Mouse (Mus musculus) kidney, postnatal 0 days (tissue): ENCODE measurements at regions not wholly inside any gene's neighbourhood (a gene's known extent, or its start where the extent isn't known, plus 50 kb on each side); places are given as distances from the start of the nearest gene placed in this dataset.

Experiments
- ATAC-seq: fragments of 200-750 bp; cut with Nextera tagmentation; replicated peaks from 2 replicates; pipeline ENCODE4 v1.8.0; 2017; ENCODE audit warnings: low read depth, moderate number of reproducible peaks, moderate TSS enrichment, moderate library complexity; ENCODE audit not compliant: low FRiP score
- DNase-seq: peaks from one replicate; pipeline ENCODE4 v3.0.0-alpha.2; 2016; ENCODE audit warnings: low spot score
- H3K27ac ChIP-seq: fragments of 300-500 bp; sonication (generic); 2 replicates; pipeline ENCODE4 v1.5.1; 2014; ENCODE audit warnings: mild to moderate bottlenecking
- H3K27me3 ChIP-seq: fragments of 300-500 bp; sonication (generic); 2 replicates; pipeline ENCODE4 v1.6.1; 2014; ENCODE audit warnings: low read length, mixed read lengths; ENCODE audit not compliant: insufficient read depth
- H3K36me3 ChIP-seq: fragments of 300-500 bp; sonication (generic); 2 replicates; pipeline ENCODE4 v1.6.1; 2014; ENCODE audit warnings: low read length, mixed read lengths; ENCODE audit not compliant: insufficient read depth
- H3K4me1 ChIP-seq: fragments of 300-500 bp; sonication (generic); replicated peaks from 2 replicates; pipeline ENCODE4 v1.6.1; 2014; ENCODE audit warnings: antibody characterized with exemption, low read length, mixed read lengths; ENCODE audit not compliant: insufficient read depth
- H3K4me2 ChIP-seq: fragments of 300-500 bp; sonication (generic); 2 replicates; pipeline ENCODE4 v1.6.1; 2014; ENCODE audit warnings: mild to moderate bottlenecking, low read length, moderate library complexity, mixed read lengths
- H3K4me3 ChIP-seq: fragments of 300-500 bp; sonication (generic); replicated peaks from 2 replicates; pipeline ENCODE4 v1.5.1; 2014; ENCODE audit warnings: low read depth, low read length
- H3K9ac ChIP-seq: fragments of 300-500 bp; sonication (generic); 2 replicates; pipeline ENCODE4 v1.6.1; 2014; ENCODE audit warnings: low read depth, low read length
- H3K9me3 ChIP-seq: fragments of 300-500 bp; sonication (generic); replicated peaks from 2 replicates; pipeline ENCODE4 v1.6.1; 2016; ENCODE audit warnings: low read length, inconsistent platforms, mixed read lengths
- CTCF ChIP-seq: IDR thresholded peaks from 2 replicates; pipeline ENCODE4 v1.5.1; 2016; ENCODE audit warnings: antibody characterized with exemption, low read depth, mild to moderate bottlenecking, moderate library complexity
- WGBS: fragments of 180-500 bp; shearing (Covaris S2); extraction: QIAGEN DNeasy Blood & Tissue Kit; methylation state at CpG from one replicate; pipeline ENCODE4 v1.1.7; 2014; 5-methylcytosine and 5-hydroxymethylcytosine counted together

- no peak overlapping the region for H3K9ac ChIP-seq
- ATAC-seq: no peak
- H3K27ac ChIP-seq: no peak overlapping the region
- H3K36me3 ChIP-seq: no peaks in the 10 kb centered on the region
- H3K9me3 ChIP-seq: no peaks in the 10 kb centered on the region
- no peak for DNase-seq
- no peaks in the 10 kb centered on the region for H3K4me1 ChIP-seq
- no peaks in the 10 kb centered on the region for H3K27me3 ChIP-seq
- TF ChIP-seq CTCF: no peak
- WGBS: 83% methylated on average over 4 of the region's 4 CpGs
- H3K4me2 ChIP-seq: no peak overlapping the region
- no peak overlapping the region for H3K4me3 ChIP-seq
Observed at GRCm38 (mm10) chr7:37246156-37246555, 527.3 kb downstream of the Zfp536 start.

GRCm38 (mm10) chr7:37254431-37254830 lies 519.0 kb downstream of the Zfp536 start:
- 71% methylated on average over 9 of the region's 9 CpGs for WGBS
- no peak overlapping the region for H3K4me2 ChIP-seq
- H3K27me3 ChIP-seq: no peaks in the 10 kb centered on the region
- no peak overlapping the region for H3K27ac ChIP-seq
- H3K9me3 ChIP-seq: no peaks in the 10 kb centered on the region
- no peak for ATAC-seq
- no peak for TF ChIP-seq CTCF
- H3K9ac ChIP-seq: no peak overlapping the region
- no peaks in the 10 kb centered on the region for H3K36me3 ChIP-seq
- H3K4me1 ChIP-seq: no peaks in the 10 kb centered on the region
- no peak for DNase-seq
- no peak overlapping the region for H3K4me3 ChIP-seq

- ATAC-seq (no peak), DNase-seq (peak; percentile 27)
- no peak overlapping the region for H3K9ac ChIP-seq
- no peaks in the 10 kb centered on the region for H3K9me3 ChIP-seq
- WGBS: 34% methylated on average over 3 of the region's 3 CpGs
- no peak overlapping the region for H3K27ac ChIP-seq
- H3K4me2 ChIP-seq: no peak overlapping the region
- no peaks in the 10 kb centered on the region for H3K27me3 ChIP-seq
- no peak overlapping the region for H3K4me3 ChIP-seq
- no peaks in the 10 kb centered on the region for H3K4me1 ChIP-seq
- no peak for TF ChIP-seq CTCF
- H3K36me3 ChIP-seq: no peaks in the 10 kb centered on the region
Observed at GRCm38 (mm10) chr7:37255840-37256239, 517.6 kb downstream of the Zfp536 start.

GRCm38 (mm10) chr7:37259293-37259692 lies 514.1 kb downstream of the Zfp536 start:
- 50% methylated on average over 6 of the region's 6 CpGs for WGBS
- H3K36me3 ChIP-seq: no peaks in the 10 kb centered on the region
- no peak overlapping the region for H3K9ac ChIP-seq
- ATAC-seq (no peak), DNase-seq (peak; percentile 6)
- H3K9me3 ChIP-seq: no peaks in the 10 kb centered on the region
- no peaks in the 10 kb centered on the region for H3K4me1 ChIP-seq
- no peak overlapping the region for H3K4me2 ChIP-seq
- TF ChIP-seq CTCF: peak; percentile 52
- no peaks in the 10 kb centered on the region for H3K27me3 ChIP-seq
- H3K4me3 ChIP-seq: no peak overlapping the region
- no peak overlapping the region for H3K27ac ChIP-seq

- ATAC-seq: no peak
- 52% methylated on average over 3 of the region's 3 CpGs for WGBS
- no peak overlapping the region for H3K9ac ChIP-seq
- no peaks in the 10 kb centered on the region for H3K27me3 ChIP-seq
- H3K4me1 ChIP-seq: no peaks in the 10 kb centered on the region
- H3K9me3 ChIP-seq: no peaks in the 10 kb centered on the region
- no peak overlapping the region for H3K27ac ChIP-seq
- no peaks in the 10 kb centered on the region for H3K36me3 ChIP-seq
- DNase-seq: no peak
- TF ChIP-seq CTCF: no peak
- H3K4me3 ChIP-seq: no peak overlapping the region
- H3K4me2 ChIP-seq: no peak overlapping the region
Observed at GRCm38 (mm10) chr7:37262846-37263245, 510.6 kb downstream of the Zfp536 start.

GRCm38 (mm10) chr7:37267404-37267803 lies 506.0 kb downstream of the Zfp536 start:
- H3K9me3 ChIP-seq: no peaks in the 10 kb centered on the region
- DNase-seq: no peak
- no peak overlapping the region for H3K27ac ChIP-seq
- H3K4me2 ChIP-seq: no peak overlapping the region
- no peaks in the 10 kb centered on the region for H3K36me3 ChIP-seq
- 82% methylated on average over 4 of the region's 4 CpGs for WGBS
- no peaks in the 10 kb centered on the region for H3K4me1 ChIP-seq
- no peak overlapping the region for H3K4me3 ChIP-seq
- H3K9ac ChIP-seq: no peak overlapping the region
- peak; percentile 44 for TF ChIP-seq CTCF
- ATAC-seq: no peak
- no peaks in the 10 kb centered on the region for H3K27me3 ChIP-seq

GRCm38 (mm10) chr7:37270841-37271240 lies 502.6 kb downstream of the Zfp536 start:
- WGBS: 88% methylated on average over 3 of the region's 3 CpGs
- no peaks in the 10 kb centered on the region for H3K27me3 ChIP-seq
- H3K4me2 ChIP-seq: no peak overlapping the region
- TF ChIP-seq CTCF: no peak
- DNase-seq: no peak
- H3K4me1 ChIP-seq: no peaks in the 10 kb centered on the region
- no peaks in the 10 kb centered on the region for H3K9me3 ChIP-seq
- no peak overlapping the region for H3K4me3 ChIP-seq
- no peak for ATAC-seq
- H3K27ac ChIP-seq: no peak overlapping the region
- H3K9ac ChIP-seq: no peak overlapping the region
- H3K36me3 ChIP-seq: no peaks in the 10 kb centered on the region
